Mouse (Mus musculus) heart, adult 18-20 months (tissue): ENCODE results near the gene Slc39a3. TPM values are rescaled to one million over a fixed set of nuclear protein-coding genes. Genes with fewer than 3 reads are reported as not detected.
"Not testable (repeated sequence)": the region's sequence is repeated elsewhere in the genome, so short reads cannot be mapped to it uniquely, and the experiment has no call there.

Source experiments
- DNase-seq, 2 experiments: peaks; one replicate each; pipeline ENCODE4 v3.0.0; 2021 to 2022; ENCODE audit warnings: mixed read lengths in 1 of 2
- total RNA-seq, 2 experiments: library from RNA; stranded (reverse); gene quantifications; 2 replicates each; pipeline ENCODE4 v1.2.3; 2021

Slc39a3 gene
- total RNA-seq, 2 experiments from 2014 or later = 12.8 to 14.2 TPM

DNA sequence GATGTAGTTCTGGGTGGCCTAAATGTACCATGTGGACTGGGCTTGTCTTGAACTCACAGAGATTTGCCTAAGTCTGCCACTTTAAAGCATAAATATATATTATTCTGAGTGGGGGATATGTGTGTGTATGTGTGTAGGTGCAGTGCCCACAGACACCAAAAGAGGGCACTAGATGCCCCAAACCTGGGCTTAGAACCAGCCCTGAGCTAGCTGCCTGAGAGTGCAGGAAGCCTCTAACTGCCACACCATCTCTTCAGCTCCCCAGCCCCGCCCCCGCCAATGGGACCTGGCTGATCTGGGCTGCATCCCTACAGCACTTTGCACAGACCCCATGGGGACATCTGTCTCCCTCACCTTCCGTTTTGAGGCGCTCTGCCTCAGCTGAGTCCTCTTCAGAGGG, 13.4 kb upstream of the Slc39a3 start:
- DNase-seq = no peak

DNA sequence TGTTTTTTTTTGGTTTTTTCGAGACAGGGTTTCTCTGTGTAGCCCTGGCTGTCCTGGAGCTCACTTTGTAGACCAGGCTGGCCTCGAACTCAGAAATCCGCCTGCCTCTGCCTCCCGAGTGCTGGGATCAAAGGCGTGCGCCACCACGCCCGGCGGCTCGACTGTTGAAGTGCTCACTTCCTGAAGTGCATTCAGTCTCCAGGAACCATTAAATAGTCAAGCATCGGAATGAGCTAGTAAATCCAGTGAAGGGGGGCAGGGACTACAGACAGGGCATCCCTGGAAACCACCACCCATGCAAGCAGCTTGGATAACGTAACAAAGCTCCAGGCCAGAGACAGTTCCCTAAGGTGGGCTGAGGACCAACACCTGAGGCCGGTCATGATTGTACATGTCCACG, 8.0 kb upstream of the Slc39a3 start:
- not testable (repeated sequence) for DNase-seq

DNA sequence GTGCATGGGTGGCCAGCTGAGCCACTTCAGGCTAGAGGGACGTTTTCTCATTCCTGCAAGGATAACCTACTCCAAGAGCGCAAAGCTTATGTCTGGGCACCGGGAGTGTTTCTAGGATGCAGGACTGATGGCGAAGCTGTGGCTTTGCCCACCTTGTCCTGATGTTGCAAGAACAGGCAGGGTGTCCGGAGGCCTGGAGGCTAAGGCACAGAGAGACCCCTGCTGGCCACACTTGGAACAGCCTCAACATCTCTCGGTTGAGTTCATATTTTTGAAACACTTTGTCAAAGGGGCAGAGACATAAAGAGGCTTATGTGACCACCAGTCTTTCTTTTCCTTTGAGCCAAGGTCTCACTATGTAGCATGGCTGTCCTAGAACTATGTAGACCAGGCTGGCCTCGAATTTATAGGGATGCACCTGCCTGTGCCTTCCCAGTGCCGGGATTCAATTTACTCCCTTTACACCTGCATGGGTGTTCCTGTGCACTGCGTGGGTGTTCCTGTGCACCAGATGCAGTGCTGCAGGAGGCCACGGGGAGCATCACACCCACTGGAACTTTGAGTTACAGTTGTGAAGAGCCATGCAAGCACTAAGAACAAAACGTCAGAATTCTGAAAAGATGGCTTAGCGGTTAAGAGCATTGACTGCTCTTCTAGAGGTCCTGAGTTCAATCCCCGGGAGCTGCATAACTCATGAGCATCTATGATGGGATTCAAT, 4.4 kb upstream of the Slc39a3 start:
- DNase-seq = peak; percentile 57 to 82

DNA sequence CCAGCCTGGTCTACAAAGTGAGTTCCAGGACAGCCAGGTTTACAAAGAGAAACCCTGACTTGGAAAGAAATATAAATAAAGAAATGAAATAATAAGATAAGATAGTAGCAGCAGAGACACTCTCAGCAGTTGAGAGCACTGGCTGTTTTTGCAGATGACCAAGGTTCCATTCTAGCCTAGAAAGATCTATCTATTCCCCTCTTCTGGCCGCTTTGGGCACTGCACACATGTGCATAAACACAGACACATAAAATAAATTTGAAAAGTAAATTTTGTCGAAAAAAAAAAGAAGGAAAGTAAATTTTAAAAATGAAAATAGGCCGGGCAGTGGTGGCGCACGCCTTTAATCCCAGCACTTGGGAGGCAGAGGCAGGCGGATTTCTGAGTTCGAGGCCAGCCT, 975 bp downstream of the Slc39a3 start:
- no peak for DNase-seq

DNA sequence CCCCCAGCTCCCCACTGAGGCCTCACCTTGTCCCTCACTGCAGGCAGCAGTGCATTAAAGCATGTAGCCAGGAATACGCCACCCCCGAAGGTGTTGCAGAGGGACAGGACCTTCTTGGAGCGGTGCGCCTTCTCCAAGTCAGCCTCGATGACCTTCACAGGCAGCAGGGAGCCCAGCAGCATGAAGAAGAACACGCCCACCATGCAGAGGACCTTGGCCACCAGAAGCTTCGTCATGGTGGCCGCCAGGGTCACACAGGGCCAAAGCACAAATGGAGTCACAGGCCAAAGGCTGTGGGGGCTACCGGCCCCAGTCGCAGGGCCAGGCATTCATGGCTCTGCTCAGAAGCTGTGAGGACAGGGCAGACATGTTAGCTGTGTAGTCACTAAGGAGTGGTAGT, 3.6 kb downstream of the Slc39a3 start:
- DNase-seq = no peak

DNA sequence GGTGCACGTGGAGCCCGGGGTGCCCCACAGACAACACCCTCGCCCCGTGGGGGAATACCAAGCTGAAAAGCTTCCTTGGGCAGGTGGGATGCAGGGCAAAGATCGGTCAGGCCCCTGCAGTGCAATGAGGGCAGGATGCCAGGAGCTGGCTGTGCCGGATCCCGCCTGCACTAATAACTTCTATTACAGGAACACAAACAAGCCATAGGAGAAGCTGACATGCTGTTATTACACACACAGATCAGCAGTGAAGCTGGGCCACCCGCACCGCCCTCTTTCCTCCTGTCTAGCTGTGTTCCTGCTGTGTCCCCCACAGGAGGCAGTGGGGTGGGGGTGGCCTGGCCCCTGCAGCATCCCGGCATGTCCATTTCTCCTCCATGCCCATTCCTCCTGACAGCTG, 8.2 kb downstream of the Slc39a3 start:
- no peak for DNase-seq

DNA sequence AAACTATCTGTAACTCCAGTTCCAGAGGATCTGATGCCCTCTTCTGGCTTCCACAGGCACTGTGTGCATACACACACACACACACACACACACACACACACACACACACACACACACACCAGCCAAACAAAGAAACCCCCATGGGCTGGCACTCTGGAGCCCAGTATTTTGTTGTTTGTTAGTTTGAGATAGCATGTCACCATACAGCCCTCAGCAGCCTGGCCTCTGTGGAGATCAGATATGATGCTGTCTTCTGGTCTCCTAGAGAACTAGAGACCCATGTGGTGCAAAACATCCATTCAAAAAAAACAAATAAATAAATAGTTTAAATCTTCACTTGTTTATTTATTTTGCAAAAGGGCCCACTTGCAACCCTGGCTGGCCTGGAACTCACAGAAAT, 9.0 kb downstream of the Slc39a3 start:
- DNase-seq = no peak

DNA sequence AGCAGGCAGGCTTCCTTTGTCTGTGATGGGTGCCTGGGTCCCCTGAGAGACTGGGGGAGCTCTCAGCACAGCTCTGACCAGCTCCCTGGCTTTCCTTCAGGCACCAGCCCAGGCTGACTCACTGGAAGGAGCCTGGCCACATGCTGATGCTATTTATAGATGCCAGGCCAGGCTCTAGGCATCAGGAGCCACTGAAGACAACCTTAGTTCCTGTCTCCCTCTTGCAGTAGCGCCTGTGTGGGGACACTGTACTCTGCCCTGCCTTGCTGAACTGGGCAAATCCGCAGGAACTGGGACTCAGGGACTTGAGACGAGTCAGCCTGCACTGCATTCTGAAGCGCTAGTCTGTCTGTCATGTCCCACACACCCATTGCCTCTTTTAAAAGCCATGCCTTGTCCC, 9.9 kb downstream of the Slc39a3 start:
- DNase-seq = peak; percentile 48 to 65

DNA sequence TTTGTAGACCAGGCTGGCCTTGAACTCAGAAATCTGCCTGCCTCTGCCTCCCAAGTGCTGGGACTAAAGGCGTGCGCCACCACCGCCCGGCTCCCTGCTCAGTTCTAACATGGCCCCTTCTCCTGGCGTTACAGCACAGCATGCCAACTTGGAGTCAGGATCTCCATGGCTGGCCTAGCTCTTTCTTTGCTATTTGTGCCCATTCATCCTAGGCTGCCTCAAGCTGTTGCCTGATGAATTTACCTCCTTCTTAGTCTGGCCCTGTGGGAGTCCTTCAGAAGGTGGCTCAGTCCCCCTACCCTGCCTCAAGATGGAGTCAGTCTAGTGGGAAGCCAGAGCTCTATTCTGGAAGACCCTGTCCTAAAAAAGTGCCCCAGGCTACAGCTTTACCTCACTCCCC, 10.4 kb downstream of the Slc39a3 start:
- no peak for DNase-seq

DNA sequence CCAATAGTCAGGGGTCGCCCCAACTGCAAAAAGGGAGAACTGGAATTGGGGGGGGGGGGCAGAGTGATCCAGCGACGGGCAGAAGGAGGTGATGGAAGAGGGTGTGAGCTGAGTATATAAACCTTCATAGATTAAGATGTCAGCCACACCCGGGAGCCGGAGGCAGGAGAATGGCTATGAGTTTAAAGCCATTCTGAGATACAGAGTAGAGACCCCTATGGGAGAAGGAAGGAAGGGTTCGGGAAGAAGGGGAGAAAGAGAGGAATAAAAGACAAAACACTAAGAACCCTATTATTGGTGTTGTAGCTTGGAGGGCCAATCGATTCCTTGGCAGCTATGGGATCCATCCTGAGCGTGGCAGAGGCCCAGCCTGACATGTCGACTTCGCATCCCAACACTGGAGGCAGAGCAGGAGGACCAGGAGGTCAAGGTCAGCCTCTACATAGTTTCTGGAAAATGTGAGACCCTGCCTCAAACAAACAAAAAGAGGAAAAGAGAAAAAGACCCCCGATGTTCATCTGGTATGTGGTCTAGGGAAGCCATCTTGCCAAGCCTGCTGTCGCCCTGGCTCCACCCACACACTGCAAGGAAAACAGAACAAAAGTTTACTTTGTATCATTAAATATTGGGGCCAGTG, 11.5 kb downstream of the Slc39a3 start, which contains the start of gene Diras1:
TSS of gene Diras1 (minus strand) at position 24 of the 637 bp plus-strand sequence.
- no peak for DNase-seq

DNA sequence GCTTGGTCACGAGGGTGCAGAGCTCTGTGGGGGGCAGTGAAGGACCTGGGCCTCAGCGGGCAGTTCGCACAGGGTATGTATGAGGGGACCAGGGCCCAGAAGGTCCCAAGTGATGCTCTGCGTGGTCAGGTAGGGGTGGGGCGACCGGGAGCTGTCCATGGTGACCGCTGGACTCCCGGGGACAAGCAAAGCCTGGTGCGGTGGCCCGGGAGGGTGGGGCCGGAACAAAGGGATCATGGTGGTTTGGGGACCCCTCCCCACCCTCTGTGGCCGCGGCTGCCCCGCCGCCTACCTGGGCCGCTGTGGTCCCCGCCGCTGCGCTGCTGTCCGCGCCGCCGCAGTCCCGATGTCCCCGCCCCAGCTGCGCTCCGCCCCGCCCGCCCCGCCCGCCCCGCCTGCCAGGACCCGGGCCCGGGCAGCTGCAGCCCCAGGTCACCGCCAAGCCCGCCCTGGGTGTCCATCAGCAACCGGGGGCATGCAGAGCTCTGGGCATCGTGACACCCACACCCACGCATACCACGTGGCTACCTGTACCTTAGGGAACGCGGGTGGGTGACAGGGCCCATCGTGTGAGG, 12.1 kb downstream of the Slc39a3 start:
- no peak for DNase-seq

DNA sequence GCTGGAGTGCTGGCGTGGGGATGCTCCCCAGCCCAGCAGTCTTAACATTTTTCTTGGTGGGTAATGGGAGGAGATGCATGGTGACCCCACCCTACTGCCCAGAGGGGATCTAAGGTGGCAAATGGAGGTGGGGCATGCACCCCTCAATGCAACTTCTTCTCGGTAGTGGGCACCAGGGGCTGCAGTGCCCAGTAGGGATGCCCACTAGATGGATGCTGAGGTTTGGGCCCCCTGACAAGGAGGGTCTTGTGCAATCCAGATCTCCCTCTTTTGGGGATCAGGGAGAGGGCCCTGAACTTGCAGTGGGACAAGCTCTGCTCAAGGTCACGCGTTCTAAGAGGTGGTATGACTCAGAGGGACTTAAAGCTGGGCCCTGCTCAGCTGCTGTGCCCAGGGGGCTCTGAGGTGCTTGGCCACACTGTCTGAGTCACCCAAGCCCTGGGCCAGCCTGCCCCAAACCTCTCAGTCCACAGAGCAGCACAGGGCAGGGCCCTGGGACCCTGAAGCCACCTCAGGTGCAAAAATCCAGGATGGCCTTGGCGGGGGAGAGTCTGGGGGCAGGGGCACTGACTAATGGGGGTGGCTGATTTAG, 12.8 kb downstream of the Slc39a3 start:
- no peak for DNase-seq

DNA sequence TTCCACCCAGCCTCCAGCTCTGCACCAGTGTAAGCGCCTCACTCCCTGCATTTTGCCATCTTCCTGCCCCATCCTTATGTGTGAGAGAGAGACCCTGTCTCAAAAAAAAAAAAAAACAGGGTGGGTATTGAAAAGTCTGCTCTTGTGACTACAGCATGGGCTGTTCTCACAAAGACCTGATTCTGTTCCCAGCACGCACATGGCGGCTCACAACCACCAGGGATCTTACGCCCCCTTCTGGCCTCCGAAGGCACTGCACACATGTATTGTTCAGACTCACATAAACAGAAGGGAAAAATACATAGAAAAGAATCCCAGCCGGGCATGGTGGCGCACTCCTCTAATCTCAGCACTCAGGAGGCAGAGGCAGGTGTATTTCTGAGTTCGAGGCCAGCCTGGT, 14.5 kb downstream of the Slc39a3 start:
- no peak for DNase-seq

DNA sequence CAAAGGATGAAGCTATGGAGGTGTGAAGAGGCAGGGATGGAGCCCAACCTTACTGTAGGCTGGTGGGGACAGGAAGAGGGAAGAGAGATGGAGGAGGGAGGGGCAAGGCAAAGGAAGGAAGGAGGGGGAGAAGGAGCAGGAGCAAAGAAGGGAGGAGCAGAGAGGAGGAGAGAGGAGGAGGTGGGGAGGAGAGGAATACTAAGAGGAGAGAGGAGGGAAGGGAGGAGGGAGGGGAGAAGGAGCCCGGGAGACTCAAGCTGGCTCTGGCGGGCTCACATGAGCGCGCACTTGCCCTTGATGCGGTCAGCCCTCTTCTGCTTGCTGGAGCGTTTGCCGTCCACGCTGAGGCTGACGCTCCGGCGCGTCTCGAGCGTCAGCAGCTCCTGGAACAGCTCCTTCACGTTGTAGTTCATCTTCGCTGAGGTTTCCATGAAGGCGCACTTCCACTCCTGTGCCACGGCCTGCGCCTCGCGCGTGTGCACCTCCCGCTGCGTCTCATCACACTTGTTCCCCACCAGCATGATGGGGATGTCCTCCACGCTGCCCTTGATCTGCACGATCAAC, 15.6 kb downstream of the Slc39a3 start:
- DNase-seq = no peak

DNA sequence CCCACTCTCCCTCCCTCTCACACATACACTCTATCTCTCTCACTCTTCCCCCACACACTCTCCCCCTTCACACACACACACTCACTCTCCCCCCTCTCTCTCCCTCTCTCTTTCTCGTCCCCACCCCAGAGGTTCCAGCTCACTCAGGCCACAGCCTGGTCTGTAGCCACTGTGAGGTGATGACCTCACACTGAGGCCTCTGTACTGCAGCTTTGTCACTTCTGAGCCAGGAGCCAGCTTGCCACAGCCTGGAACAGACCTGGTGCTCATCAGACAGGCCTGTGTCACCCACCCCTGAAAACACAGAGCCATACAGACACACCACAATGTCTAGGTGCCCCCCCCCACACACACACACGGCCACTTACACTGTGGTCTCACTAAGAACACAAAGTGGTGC, 17.0 kb downstream of the Slc39a3 start:
- DNase-seq = no peak

DNA sequence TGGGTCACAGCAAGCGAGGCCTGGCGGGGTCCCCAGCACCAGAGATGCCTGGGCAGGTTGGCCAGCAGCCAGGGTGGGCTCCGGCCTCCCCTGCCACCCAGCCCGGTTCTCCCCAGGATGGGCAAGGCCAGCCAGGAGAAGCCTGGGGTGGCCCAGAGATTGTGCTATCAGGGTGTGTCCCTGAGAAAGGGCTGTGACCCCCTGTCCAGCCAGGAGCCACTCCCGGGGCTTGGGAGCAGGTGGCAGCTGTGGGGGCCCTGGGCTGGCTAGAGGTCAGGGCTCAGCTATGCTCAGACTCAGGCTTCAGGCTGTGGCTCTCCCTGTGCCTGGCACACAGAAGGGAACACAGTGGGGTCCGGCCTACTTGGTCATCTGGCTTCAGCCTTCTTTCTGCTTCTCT, 17.5 kb downstream of the Slc39a3 start:
- no peak for DNase-seq

DNA sequence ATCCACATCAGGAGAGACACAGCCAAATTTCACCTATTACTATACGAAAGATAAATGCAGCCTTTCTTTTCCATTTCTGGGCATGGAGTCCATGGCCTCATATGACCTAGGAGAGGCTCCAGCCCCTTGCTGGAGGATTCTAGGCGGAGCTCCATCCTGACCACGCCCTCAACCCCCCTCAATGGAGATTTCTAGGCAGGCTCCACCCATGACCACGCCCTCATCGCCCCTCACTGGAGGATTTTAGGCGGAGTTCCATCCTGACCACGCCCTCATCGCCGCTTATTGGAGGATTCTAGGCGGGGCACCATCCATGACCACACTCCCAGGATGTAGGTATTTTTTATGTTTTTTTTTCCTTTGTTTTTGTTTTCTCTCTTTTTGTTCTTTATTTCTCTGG, 18.9 kb downstream of the Slc39a3 start:
- no peak for DNase-seq

DNA sequence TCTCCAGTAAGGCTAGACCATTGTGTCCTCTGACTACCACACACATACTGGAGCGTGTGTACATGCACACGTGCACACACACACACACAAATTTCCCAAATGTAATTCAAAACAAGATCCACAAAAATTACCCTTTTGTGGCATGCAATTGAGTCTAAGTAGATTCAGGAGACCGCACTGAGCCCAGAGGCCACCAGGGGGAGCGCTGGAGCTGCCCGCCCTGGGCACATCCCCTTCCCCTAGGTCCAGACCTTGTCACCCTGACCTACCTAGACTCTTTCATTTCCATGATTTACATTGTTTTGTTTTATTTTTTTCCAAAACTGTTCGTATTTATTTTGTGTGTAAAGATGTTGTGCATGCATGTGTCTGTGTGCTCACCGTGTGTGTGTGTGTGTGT, 20.6 kb downstream of the Slc39a3 start:
- peak; percentile 52 to 74 for DNase-seq

DNA sequence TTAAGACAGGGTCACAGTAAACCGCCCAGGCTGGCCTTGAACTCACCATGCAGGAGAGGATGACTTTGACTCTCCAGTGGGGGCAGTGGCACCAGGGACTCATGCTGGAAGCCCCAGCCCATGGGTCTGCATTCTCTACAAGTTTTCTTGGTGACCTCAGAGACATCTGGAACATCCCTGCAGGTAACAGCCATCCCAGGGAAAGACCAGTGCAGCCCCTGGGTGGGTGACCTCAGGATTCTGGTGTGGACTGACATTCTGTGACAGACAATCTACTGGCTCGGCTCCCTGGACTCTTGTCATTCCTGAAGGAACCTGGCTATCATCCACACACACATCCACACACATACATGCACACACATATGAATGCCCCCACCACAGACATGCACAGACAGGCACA, 21.6 kb downstream of the Slc39a3 start:
- no peak for DNase-seq

DNA sequence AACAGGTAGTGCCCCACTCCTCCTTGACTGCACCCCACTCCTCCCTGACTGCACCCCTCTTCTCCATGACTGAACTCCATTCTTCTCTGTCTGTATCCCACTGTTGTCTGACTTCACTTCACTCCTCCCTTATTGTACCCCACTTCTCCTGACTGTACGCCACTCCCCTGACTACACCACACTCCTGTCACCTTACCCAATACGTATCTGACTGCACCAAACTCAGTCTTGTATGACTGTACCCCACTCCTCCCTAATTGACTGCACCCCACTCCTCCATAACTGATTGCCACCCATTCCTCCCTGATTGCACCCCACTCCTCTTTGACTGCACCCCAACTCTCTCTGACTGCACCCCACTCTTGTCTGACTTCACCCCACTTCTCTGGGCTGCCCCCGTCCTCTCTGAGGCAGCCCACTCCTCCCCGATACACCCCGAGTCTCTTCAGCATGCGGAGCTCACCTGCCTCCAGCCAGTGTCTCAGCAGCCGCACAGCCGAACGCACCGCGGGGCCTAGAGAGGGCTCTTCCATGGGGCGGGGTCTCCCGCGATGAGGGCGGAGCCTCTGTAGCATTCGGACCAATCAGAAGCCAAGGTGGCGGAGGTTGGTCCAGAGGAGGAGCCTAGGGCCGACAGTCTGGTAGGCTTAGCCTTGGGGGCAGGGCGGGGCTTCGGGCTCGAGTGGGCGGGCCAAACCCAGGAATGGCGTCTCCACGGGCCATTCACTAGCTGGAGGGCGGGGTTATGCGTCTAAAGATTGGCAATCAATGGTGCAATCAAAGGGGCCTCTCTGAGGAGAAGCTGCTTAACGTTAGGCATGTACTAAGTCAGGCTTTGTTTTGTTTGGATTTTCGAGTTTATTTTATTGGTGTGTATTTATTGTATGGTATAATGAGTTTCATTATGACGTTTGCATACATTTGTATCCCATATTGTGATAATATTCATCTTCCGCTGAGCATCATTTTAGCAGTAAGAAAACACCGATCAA, 22.5 kb downstream of the Slc39a3 start, which contains the start of gene Gng7:
TSS of gene Gng7 (minus strand) at position 553 of the 992 bp plus-strand sequence.
- DNase-seq = peak; percentile 90 to 93

DNA sequence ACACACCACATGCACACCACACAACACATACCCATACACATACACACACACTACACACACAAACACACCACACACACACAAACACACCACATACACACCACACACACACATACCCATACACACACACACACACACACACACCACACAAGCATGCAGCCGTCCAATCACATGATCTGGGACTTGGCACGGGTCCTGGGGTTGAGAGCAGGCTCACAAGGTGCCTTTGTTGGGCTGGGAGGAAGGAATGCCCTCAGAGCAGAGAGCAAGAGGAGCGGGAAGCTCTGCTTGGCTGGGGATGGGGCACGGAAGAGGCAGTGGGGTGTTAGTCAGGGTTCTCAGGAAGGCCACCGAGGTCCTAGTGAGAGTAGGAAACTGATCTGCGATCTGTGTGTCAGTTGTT, 26.4 kb downstream of the Slc39a3 start:
- DNase-seq = no peak

DNA sequence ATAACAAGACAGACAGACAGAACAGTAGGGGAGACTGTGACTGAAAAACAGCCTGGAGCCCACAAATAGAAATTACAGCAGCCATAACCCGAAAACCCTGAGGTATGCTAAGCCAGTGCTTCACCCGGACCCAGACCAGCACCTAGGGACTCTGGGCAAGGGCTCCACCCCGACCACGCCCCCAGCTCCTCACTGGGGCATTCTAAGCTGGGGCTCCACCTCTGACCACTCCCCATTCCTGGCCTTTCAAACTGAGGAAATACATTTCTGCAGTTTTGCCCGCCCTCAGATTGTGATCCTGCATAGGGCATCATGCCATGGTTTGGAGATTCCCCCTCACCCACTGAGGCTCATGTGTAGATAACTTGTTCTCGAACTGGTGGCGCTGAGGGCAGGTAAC, 30.0 kb downstream of the Slc39a3 start:
- no peak for DNase-seq
